Mouse (Mus musculus) hindbrain, postnatal 0 days (tissue): ENCODE results near the gene Ppp1r9a. TPM values are rescaled to one million over a fixed set of nuclear protein-coding genes. Genes with fewer than 3 reads are reported as not detected.

Source experiments
- ATAC-seq: fragments of 200-750 bp; cut with Nextera tagmentation; 2 replicates; pipeline ENCODE4 v1.8.0; 2017; ENCODE audit warnings: mild to moderate bottlenecking, moderate TSS enrichment, moderate library complexity
- DNase-seq: peaks from one replicate; pipeline ENCODE4 v3.0.0-alpha.2; 2015; ENCODE audit warnings: low spot score
- H3K27ac ChIP-seq: fragments of 300-500 bp; sonication (generic); 2 replicates; pipeline ENCODE4 v1.5.1; 2014; ENCODE audit warnings: mild to moderate bottlenecking
- H3K27me3 ChIP-seq: fragments of 300-500 bp; sonication (generic); 2 replicates; pipeline ENCODE4 v1.6.1; 2014; ENCODE audit warnings: low read length, mixed read lengths; ENCODE audit not compliant: insufficient read depth
- H3K36me3 ChIP-seq: fragments of 300-500 bp; sonication (generic); 2 replicates; pipeline ENCODE4 v1.6.1; 2014; ENCODE audit warnings: low read length, mixed read lengths; ENCODE audit not compliant: insufficient read depth
- H3K4me1 ChIP-seq: fragments of 300-500 bp; sonication (generic); 2 replicates; pipeline ENCODE4 v1.6.1; 2014; ENCODE audit warnings: antibody characterized with exemption, low read length, mixed read lengths; ENCODE audit not compliant: insufficient read depth
- H3K4me2 ChIP-seq: fragments of 300-500 bp; sonication (generic); 2 replicates; pipeline ENCODE4 v1.6.1; 2014; ENCODE audit warnings: low read depth, mild to moderate bottlenecking, low read length, moderate library complexity, mixed read lengths
- H3K4me3 ChIP-seq: fragments of 300-500 bp; sonication (generic); 2 replicates; pipeline ENCODE4 v1.5.1; 2014; ENCODE audit warnings: low read length
- H3K9ac ChIP-seq: fragments of 300-500 bp; sonication (generic); replicated peaks from 2 replicates; pipeline ENCODE4 v1.6.1; 2014; ENCODE audit warnings: mild to moderate bottlenecking, low read length, moderate library complexity, mixed read lengths
- H3K9me3 ChIP-seq: fragments of 300-500 bp; sonication (generic); 2 replicates; pipeline ENCODE4 v1.6.1; 2016; ENCODE audit warnings: low read length, mixed read lengths
- CTCF ChIP-seq: IDR thresholded peaks from 2 replicates; pipeline ENCODE4 v1.5.1; 2016; ENCODE audit warnings: antibody characterized with exemption, control low read depth, low read depth
- WGBS: fragments of 180-500 bp; shearing (Covaris S2); extraction: QIAGEN DNeasy Blood & Tissue Kit; methylation state at CpG from one replicate; pipeline ENCODE4 v1.1.7; 2014; 5-methylcytosine and 5-hydroxymethylcytosine counted together
- polyA plus RNA-seq: library from polyadenylated mRNA; unstranded; fragments of >200 nt; fragmentation: Nextera tagmentation; extraction: Ambion mirVana; gene quantifications from 2 replicates; pipeline ENCODE4 v1.2.1, GENCODE M21; 2015
- total RNA-seq: library from RNA; depleted of rRNA; stranded (reverse); fragments of >200 nt; gene quantifications from 2 replicates; pipeline ENCODE4 v1.2.3, GENCODE M21; 2014

Gene Ppp1r9a
- total and polyA plus RNA-seq, 2 experiments from 2014 or later, result 39.3 to 44.7 TPM

- no peak overlapping the region for H3K9ac ChIP-seq
- H3K4me1 ChIP-seq, result 0 out of 2 replicates have a peak, but pooled peaks cover 6% of the 10 kb centered on the region
- H3K4me2 ChIP-seq, result no peak overlapping the region
- WGBS, result 22% methylated on average over 11 of the region's 11 CpGs
- H3K27ac ChIP-seq, result 0 out of 2 replicates have a peak overlapping the region, but pooled peaks have one; percentile 4
- ATAC-seq, result peak; percentile 55
- no peak for DNase-seq
- H3K9me3 ChIP-seq, result no peaks in the 10 kb centered on the region
- H3K4me3 ChIP-seq, result no peak overlapping the region
- H3K36me3 ChIP-seq, result no peaks in the 10 kb centered on the region
- H3K27me3 ChIP-seq, result no peaks in the 10 kb centered on the region
- no peak for TF ChIP-seq CTCF
These were observed 108.1 kb downstream of the Ppp1r9a start for GRCm38 (mm10) chr6:5010553-5011416.

- DNase-seq, result no peak
- H3K27ac ChIP-seq, result no peak overlapping the region
- ATAC-seq, result no peak
- TF ChIP-seq CTCF, result no peak
- no peaks in the 10 kb centered on the region for H3K36me3 ChIP-seq
- H3K4me1 ChIP-seq, result 0 out of 2 replicates have a peak, but pooled peaks cover 6% of the 10 kb centered on the region
- H3K9ac ChIP-seq, result no peak overlapping the region
- no peaks in the 10 kb centered on the region for H3K27me3 ChIP-seq
- H3K4me3 ChIP-seq, result no peak overlapping the region
- H3K9me3 ChIP-seq, result no peaks in the 10 kb centered on the region
- H3K4me2 ChIP-seq, result no peak overlapping the region
- 30% methylated on average over 4 of the region's 4 CpGs for WGBS
These were observed 110.1 kb downstream of the Ppp1r9a start for GRCm38 (mm10) chr6:5012794-5013193.

GRCm38 (mm10) chr6:5014567-5014966, 111.8 kb downstream of the Ppp1r9a start:
- Histone ChIP-seq H3K4me2 (no peak overlapping the region), H3K9ac (no peak overlapping the region), H3K36me3 (no peaks in the 10 kb centered on the region), H3K27me3 (no peaks in the 10 kb centered on the region), H3K4me1 (0 out of 2 replicates have a peak, but pooled peaks cover 6% of the 10 kb centered on the region), H3K9me3 (no peaks in the 10 kb centered on the region), H3K27ac (no peak overlapping the region), H3K4me3 (no peak overlapping the region)
- 88% methylated on average over 6 of the region's 6 CpGs for WGBS
- no peak for DNase-seq
- ATAC-seq, result no peak
- no peak for TF ChIP-seq CTCF

GRCm38 (mm10) chr6:5015173-5015572, 112.5 kb downstream of the Ppp1r9a start:
- Histone ChIP-seq H3K27me3 (no peaks in the 10 kb centered on the region), H3K4me1 (0 out of 2 replicates have a peak, but pooled peaks cover 6% of the 10 kb centered on the region), H3K9me3 (no peaks in the 10 kb centered on the region), H3K9ac (no peak overlapping the region), H3K36me3 (no peaks in the 10 kb centered on the region), H3K4me2 (no peak overlapping the region), H3K4me3 (no peak overlapping the region), H3K27ac (no peak overlapping the region)
- 60% methylated on average over 2 of the region's 2 CpGs for WGBS
- no peak for ATAC-seq
- no peak for TF ChIP-seq CTCF
- no peak for DNase-seq

- no peaks in the 10 kb centered on the region for H3K36me3 ChIP-seq
- H3K9ac ChIP-seq, result no peak overlapping the region
- no peak overlapping the region for H3K4me3 ChIP-seq
- H3K4me2 ChIP-seq, result no peak overlapping the region
- H3K27me3 ChIP-seq, result no peaks in the 10 kb centered on the region
- H3K27ac ChIP-seq, result no peak overlapping the region
- TF ChIP-seq CTCF, result no peak
- WGBS, result 69% methylated on average over 6 of the region's 6 CpGs
- H3K4me1 ChIP-seq, result no peaks in the 10 kb centered on the region
- ATAC-seq (no peak), DNase-seq (no peak)
- no peaks in the 10 kb centered on the region for H3K9me3 ChIP-seq
These were observed 115.3 kb downstream of the Ppp1r9a start for GRCm38 (mm10) chr6:5017945-5018511.

DNA sequence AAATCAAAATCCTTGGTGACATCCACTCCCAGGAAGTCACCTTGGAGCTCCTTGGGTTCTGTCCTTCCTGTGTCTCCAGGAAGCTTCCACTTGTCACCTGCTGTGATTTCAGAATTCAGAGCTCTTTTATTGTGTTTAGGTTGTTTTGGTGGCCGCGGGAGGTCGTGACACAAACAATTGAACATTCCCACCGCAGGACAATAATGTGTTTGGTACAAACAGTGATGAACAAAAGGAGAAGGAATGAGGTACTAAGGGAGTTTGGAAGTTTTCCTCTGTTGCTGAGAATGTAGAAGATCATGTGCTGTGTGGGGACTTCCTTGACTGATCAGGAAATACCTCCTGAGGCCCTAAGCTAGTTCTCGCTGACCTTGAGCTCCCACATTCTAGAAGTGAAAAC, 116.5 kb downstream of the Ppp1r9a start:
- H3K36me3 ChIP-seq, result no peaks in the 10 kb centered on the region
- no peaks in the 10 kb centered on the region for H3K9me3 ChIP-seq
- ATAC-seq (no peak), DNase-seq (no peak)
- H3K4me1 ChIP-seq, result no peaks in the 10 kb centered on the region
- no peak overlapping the region for H3K4me2 ChIP-seq
- H3K27ac ChIP-seq, result no peak overlapping the region
- no peaks in the 10 kb centered on the region for H3K27me3 ChIP-seq
- WGBS, result 47% methylated on average over 5 of the region's 5 CpGs
- H3K4me3 ChIP-seq, result no peak overlapping the region
- TF ChIP-seq CTCF, result no peak
- H3K9ac ChIP-seq, result no peak overlapping the region

- H3K4me1 ChIP-seq, result no peaks in the 10 kb centered on the region
- H3K9me3 ChIP-seq, result no peaks in the 10 kb centered on the region
- WGBS, result 80% methylated on average over 2 of the region's 2 CpGs
- H3K9ac ChIP-seq, result no peak overlapping the region
- no peak overlapping the region for H3K4me3 ChIP-seq
- H3K27ac ChIP-seq, result no peak overlapping the region
- no peak for DNase-seq
- H3K4me2 ChIP-seq, result no peak overlapping the region
- no peaks in the 10 kb centered on the region for H3K36me3 ChIP-seq
- no peaks in the 10 kb centered on the region for H3K27me3 ChIP-seq
- TF ChIP-seq CTCF, result no peak
- ATAC-seq, result no peak
These were observed 117.3 kb downstream of the Ppp1r9a start for GRCm38 (mm10) chr6:5019969-5020368.
